Mouse (Mus musculus) neural tube, embryonic 13.5 days (tissue): ENCODE results near the gene Crtac1. TPM values are rescaled to one million over a fixed set of nuclear protein-coding genes. Genes with fewer than 3 reads are reported as not detected.

Experiments
- ATAC-seq: fragments of 200-750 bp; cut with Nextera tagmentation; 2 replicates; pipeline ENCODE4 v1.8.0; 2017; ENCODE audit warnings: low read depth, mild to moderate bottlenecking, moderate TSS enrichment, moderate library complexity
- H3K27ac ChIP-seq: fragments of 300-500 bp; sonication (generic); replicated peaks from 2 replicates; pipeline ENCODE4 v1.5.1; 2015; ENCODE audit warnings: moderate library complexity, mild to moderate bottlenecking, inconsistent platforms
- H3K27me3 ChIP-seq: fragments of 300-500 bp; sonication (generic); 2 replicates; pipeline ENCODE4 v1.6.1; 2015; ENCODE audit warnings: mild to moderate bottlenecking, inconsistent platforms
- H3K36me3 ChIP-seq: fragments of 300-500 bp; sonication (generic); 2 replicates; pipeline ENCODE4 v1.6.1; 2015; ENCODE audit warnings: mild to moderate bottlenecking, inconsistent platforms
- H3K4me1 ChIP-seq: fragments of 300-500 bp; sonication (generic); replicated peaks from 2 replicates; pipeline ENCODE4 v1.6.1; 2015; ENCODE audit warnings: inconsistent platforms
- H3K4me2 ChIP-seq: fragments of 300-500 bp; sonication (generic); 2 replicates; pipeline ENCODE4 v1.6.1; 2015; ENCODE audit warnings: inconsistent platforms, mild to moderate bottlenecking, moderate library complexity
- H3K4me3 ChIP-seq: fragments of 300-500 bp; sonication (generic); 2 replicates; pipeline ENCODE4 v1.5.1; 2015; ENCODE audit warnings: mild to moderate bottlenecking, inconsistent platforms
- H3K9ac ChIP-seq: fragments of 300-500 bp; sonication (generic); 2 replicates; pipeline ENCODE4 v1.6.1; 2015; ENCODE audit warnings: moderate library complexity, mild to moderate bottlenecking, inconsistent platforms
- H3K9me3 ChIP-seq: fragments of 300-500 bp; sonication (generic); 2 replicates; pipeline ENCODE4 v1.6.1; 2016; ENCODE audit warnings: inconsistent platforms
- WGBS: fragments of 180-500 bp; shearing (Covaris S2); methylation state at CpG from one replicate; pipeline ENCODE4 v1.1.7; 2015; 5-methylcytosine and 5-hydroxymethylcytosine counted together
- polyA plus RNA-seq: library from polyadenylated mRNA; unstranded; fragments of >200 nt; fragmentation: Nextera tagmentation; extraction: Ambion mirVana; gene quantifications from 2 replicates; pipeline ENCODE4 v1.2.1, GENCODE M21; 2015

The Crtac1 gene
- polyA plus RNA-seq = 59.5 and 59.6 TPM in 2 replicates

DNA sequence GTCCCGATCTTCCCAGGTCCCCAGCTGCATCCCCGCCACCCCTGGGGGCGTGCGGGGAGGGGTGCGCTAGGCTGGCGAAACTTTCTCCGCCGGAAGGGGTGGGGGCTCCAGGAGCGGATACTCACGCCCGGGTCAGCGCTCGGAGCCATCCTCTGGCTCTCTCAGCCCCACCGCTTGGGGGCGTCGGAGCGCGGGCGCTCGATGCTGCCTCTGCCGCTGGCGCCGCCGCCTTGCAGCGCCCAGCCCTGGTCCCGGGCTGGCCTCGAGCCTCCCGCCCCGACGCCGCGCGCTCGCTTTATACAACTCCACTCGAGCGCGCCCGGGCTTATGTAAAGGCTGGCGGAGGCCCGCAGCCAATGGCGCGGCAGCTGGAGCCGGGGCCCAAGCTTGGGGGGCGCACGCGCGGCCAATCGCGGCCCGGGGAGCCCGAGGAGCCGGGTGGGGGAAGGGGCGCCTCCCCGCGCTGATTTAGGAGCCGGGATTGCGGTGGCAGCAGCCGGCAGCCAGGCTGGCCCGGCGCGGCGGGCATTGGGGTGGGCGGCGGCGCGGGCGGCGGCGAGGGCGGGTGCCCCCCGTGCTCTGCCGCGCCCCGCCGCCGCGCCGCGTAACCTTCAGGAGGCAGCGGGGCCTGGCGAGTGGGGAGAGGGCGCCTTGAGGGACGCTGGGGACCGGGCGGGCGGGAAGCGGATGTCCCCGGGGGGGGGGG, at the start of gene Crtac1:
Gene Crtac1, minus strand, starts transcription at position 299 of the 706 bp plus-strand sequence.
- peaks cover 41% of the 10 kb centered on the region for H3K27me3 ChIP-seq
- peak within 1 kb of the TSS; percentile 82 for H3K4me2 ChIP-seq
- no peaks in the 10 kb centered on the region for H3K9me3 ChIP-seq
- ATAC-seq = peak; percentile 96
- peaks cover 46% of the 10 kb centered on the region for H3K4me1 ChIP-seq
- no peaks in the 10 kb centered on the region for H3K36me3 ChIP-seq
- H3K9ac ChIP-seq = peak within 1 kb of the TSS; percentile 89
- peak within 1 kb of the TSS; percentile 55 for H3K4me3 ChIP-seq
- H3K27ac ChIP-seq = peak within 1 kb of the TSS; percentile 95
- WGBS = 1% methylated on average over 78 of the region's 88 CpGs

DNA sequence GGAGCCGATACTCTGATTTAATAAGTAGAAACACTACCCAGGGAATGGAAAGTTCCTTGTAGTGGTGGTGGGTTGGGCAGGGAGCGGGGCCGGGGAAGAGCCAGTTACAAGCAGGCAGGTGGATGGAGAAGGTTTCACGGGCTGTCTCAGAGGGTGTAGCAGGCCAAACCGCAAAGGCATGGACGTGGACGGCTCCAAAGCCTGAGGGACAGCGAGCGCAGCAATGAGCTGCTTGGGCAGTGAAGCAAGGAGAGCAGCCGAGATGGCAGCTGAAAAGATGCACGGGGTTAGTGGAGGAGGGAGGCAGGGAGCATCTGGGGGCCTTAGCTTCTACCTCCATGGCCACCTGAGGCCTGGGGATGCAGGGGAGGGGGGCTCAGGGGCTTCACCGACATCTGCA, 46.7 kb upstream of the Crtac1 start:
- 41% methylated on average over 12 of the region's 12 CpGs for WGBS
- H3K4me2 ChIP-seq = no peak overlapping the region

DNA sequence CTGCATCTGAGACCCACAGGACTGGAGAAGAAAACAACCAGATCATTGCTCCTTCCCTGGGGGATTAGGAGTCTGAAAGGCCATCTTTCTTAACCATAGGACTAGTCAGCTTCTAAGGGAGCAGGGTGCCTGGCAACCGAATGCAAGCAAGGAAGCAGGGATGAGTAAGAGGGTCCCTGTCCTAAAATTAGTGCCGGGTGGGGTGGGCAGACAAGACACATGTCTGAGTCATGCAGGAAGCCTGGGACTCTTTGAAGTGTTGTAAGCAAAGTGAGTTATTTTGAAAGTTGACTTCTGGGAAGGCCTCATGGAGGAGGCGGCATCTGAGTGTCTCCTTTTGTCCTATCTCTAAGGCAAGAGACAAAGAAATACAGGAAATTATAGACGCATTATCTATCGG, 46.2 kb upstream of the Crtac1 start:
- no peak overlapping the region for H3K4me3 ChIP-seq
- no peaks in the 10 kb centered on the region for H3K9me3 ChIP-seq
- no peak overlapping the region for H3K9ac ChIP-seq
- H3K4me1 ChIP-seq = peaks cover 11% of the 10 kb centered on the region
- WGBS = 75% methylated on average over 5 of the region's 5 CpGs
- H3K27ac ChIP-seq = no peak overlapping the region
- no peaks in the 10 kb centered on the region for H3K36me3 ChIP-seq
- no peak overlapping the region for H3K4me2 ChIP-seq
- no peaks in the 10 kb centered on the region for H3K27me3 ChIP-seq
- no peak for ATAC-seq

More for the DNA sequence above, 46.7 kb upstream of the Crtac1 start:
- no peaks in the 10 kb centered on the region for H3K27me3 ChIP-seq
- no peak for ATAC-seq
- H3K9ac ChIP-seq = no peak overlapping the region
- H3K36me3 ChIP-seq = no peaks in the 10 kb centered on the region
- H3K27ac ChIP-seq = no peak overlapping the region
- no peaks in the 10 kb centered on the region for H3K9me3 ChIP-seq
- peaks cover 12% of the 10 kb centered on the region for H3K4me1 ChIP-seq
- H3K4me3 ChIP-seq = no peak overlapping the region

DNA sequence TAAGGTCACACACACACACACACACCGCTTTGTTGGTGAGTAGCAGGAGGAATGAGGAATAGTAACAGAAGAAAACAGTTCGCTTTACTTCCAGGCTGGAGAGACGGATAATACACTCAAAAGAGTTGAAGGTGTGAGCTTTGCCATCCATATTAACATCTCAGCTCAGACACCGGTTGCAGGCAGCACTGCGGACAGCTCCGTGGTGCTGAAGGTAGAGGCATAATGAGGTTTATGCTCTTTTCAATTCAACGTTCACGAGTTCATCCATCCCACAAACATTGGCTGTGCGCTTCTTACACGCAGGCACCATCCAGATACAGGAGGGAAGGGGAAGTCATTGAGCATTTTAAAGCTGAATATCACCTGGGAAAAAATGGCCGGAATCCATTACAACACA, 41.2 kb upstream of the Crtac1 start:
- H3K4me2 ChIP-seq = no peak overlapping the region
- no peak overlapping the region for H3K9ac ChIP-seq
- no peak for ATAC-seq
- H3K4me3 ChIP-seq = no peak overlapping the region
- no peaks in the 10 kb centered on the region for H3K27me3 ChIP-seq
- H3K36me3 ChIP-seq = no peaks in the 10 kb centered on the region
- H3K9me3 ChIP-seq = no peaks in the 10 kb centered on the region
- 32% methylated on average over 11 of the region's 11 CpGs for WGBS
- no peaks in the 10 kb centered on the region for H3K4me1 ChIP-seq
- no peak overlapping the region for H3K27ac ChIP-seq

DNA sequence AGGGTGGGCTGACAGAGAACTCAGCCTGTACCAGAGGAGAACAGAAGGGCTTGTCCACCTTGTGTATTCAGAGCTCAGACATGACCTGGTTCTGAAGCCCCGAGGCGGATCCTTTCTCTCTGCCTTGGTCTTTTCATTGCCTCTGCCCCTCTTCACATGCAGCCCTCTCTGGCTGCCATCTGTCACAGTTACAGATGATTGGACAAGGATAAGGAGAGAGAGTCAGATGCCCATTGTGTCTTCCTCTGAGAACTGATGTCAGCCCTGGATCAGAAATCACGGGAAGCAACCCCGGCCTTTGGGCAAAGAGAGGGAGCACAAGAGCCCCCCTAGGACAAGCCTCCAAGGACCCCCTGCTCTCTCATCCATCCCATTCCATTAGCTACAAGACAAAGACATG, 40.0 kb upstream of the Crtac1 start:
- no peak overlapping the region for H3K4me3 ChIP-seq
- no peaks in the 10 kb centered on the region for H3K9me3 ChIP-seq
- no peak overlapping the region for H3K9ac ChIP-seq
- H3K27ac ChIP-seq = no peak overlapping the region
- H3K4me2 ChIP-seq = no peak overlapping the region
- H3K36me3 ChIP-seq = no peaks in the 10 kb centered on the region
- no peaks in the 10 kb centered on the region for H3K27me3 ChIP-seq
- 50% methylated on average over 4 of the region's 4 CpGs for WGBS
- ATAC-seq = no peak
- H3K4me1 ChIP-seq = no peaks in the 10 kb centered on the region

DNA sequence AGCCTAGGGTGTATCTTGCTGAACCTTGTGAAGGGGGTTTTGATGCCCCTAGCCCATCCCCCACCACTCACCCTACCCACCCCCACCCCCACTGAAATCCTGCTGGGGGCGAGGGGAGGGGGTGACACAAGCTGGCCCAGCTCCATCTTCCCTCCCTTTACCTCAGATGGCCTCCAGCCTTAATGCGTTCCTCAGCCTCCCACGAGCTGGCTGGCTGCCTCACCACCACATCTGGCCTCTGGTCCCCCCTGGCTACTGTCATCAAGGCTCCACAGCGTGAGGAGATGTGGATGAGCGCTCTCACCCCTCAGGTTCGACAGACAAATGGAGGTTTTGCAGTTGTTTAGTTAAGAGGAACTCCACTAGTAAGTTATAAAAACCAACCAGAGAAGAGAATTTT, 30.3 kb upstream of the Crtac1 start:
- H3K4me3 ChIP-seq = no peak overlapping the region
- ATAC-seq = peak; percentile 61
- H3K9me3 ChIP-seq = no peaks in the 10 kb centered on the region
- no peak overlapping the region for H3K4me2 ChIP-seq
- H3K27ac ChIP-seq = peak overlapping the region; percentile 63; the same call in 1 of the 2 replicates
- peaks cover 19% of the 10 kb centered on the region for H3K4me1 ChIP-seq
- H3K36me3 ChIP-seq = no peaks in the 10 kb centered on the region
- H3K27me3 ChIP-seq = no peaks in the 10 kb centered on the region
- WGBS = 46% methylated on average over 6 of the region's 6 CpGs
- no peak overlapping the region for H3K9ac ChIP-seq

DNA sequence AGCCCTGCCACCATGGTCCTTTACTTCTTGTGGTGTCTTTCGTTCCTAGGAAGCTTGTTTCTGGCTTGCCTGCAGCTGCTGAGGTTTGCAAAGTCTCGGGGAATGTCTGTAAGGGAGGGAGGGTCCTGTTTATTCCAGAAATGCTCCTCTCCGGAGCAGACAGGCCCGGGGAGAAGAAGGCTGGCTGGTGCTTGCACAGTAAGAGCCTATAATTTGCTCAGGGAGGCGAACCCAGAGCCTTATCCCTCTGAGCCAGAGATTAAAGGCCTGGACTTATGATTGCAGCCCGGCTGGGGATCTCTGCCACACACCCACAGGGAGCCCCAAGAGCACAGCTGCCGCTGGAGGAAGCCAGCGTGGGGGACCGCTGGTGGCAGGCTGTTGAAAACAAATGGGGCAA, 29.8 kb upstream of the Crtac1 start:
- no peak overlapping the region for H3K9ac ChIP-seq
- ATAC-seq = peak; percentile 40; the same call in 1 of the 2 replicates
- 44% methylated on average over 9 of the region's 9 CpGs for WGBS

DNA sequence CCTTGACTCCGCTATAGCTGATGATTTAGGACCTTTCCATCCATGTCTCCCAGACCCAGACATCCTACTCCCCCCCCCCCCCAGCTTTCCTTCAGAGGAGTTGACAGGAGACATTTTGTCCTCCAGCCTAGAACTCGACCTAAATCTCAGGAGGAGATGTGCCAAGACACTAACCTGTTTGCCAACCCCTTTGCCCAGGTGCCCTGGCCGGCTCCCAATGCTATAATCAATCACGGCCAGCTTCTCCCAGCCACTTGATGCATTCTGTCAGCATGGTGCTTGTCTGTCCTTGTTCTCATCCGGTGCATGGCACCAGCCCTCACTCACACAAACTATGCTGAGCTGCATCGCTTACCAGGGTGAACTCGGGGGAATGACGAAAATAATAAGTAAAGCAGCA, 27.9 kb upstream of the Crtac1 start:
- no peak overlapping the region for H3K4me3 ChIP-seq

More for the DNA sequence above, 29.8 kb upstream of the Crtac1 start:
- Histone ChIP-seq H3K27ac (peak overlapping the region; percentile 63), H3K27me3 (no peaks in the 10 kb centered on the region), H3K4me1 (peaks cover 19% of the 10 kb centered on the region), H3K9me3 (no peaks in the 10 kb centered on the region), H3K4me3 (no peak overlapping the region), H3K4me2 (no peak overlapping the region), H3K36me3 (no peaks in the 10 kb centered on the region)

DNA sequence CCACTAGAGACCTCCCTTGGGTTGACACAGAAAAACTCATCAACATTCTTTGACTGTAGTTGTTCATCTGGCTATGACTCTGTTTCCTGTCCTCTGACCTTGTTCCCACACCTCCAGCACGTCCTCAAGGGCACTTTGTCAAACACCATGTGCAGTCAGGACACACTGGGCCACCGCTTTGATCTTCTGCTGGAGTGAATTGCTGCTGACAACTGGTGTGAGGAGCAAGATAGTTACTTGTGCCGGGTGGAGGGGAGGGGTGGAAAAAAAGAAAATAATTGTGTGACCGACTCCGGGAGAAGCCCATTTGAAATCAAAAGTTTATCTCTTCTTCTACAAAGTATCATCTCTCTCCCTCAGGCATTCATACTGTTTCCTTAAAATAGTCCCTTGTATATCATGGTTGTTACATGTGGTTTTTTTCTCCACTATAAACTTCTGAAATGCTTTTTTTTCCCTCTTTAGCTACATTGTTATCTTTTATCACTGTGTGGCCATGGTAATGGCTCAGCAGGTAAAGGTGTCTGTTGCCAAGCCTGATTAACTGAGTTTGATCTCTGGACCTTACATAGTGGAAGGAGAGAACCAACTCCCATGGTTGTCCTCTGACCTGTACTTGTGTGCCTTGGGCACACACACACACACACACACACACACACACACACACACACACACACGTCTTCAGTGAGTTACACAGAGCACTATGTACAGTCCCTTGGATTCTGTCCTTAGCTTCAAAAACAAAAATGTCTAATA, 23.1 kb upstream of the Crtac1 start:
- no peaks in the 10 kb centered on the region for H3K4me1 ChIP-seq
- no peak overlapping the region for H3K9ac ChIP-seq
- no peak overlapping the region for H3K27ac ChIP-seq
- no peak overlapping the region for H3K4me3 ChIP-seq
- H3K9me3 ChIP-seq = no peaks in the 10 kb centered on the region
- ATAC-seq = no peak
- no peaks in the 10 kb centered on the region for H3K27me3 ChIP-seq
- H3K4me2 ChIP-seq = no peak overlapping the region
- 69% methylated on average over 6 of the region's 6 CpGs for WGBS
- H3K36me3 ChIP-seq = no peaks in the 10 kb centered on the region

More for the DNA sequence above, 27.9 kb upstream of the Crtac1 start:
- H3K4me2 ChIP-seq = no peak overlapping the region
- no peaks in the 10 kb centered on the region for H3K9me3 ChIP-seq
- peaks cover 19% of the 10 kb centered on the region for H3K4me1 ChIP-seq
- 86% methylated on average over 8 of the region's 8 CpGs for WGBS
- no peaks in the 10 kb centered on the region for H3K27me3 ChIP-seq
- no peak overlapping the region for H3K27ac ChIP-seq
- no peak overlapping the region for H3K9ac ChIP-seq
- ATAC-seq = no peak
- H3K36me3 ChIP-seq = no peaks in the 10 kb centered on the region

DNA sequence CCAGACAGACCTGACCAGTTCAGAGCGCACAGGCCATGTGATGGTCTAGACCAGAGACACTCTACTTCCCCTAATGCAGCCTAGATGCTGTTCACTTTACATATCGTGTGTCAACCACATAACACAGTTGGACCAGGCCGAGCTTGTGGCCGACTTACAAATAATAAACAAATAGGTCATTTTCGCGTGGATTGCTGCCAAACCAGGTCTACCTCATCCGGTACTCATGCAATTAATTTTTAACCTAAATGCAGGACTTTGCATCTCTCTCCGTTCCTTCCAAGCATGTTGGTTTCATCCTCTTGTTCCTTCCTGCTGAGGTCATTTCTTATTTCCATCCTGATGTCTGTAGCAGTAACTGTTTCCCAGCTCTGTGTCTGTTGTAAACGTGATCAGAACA, 22.4 kb upstream of the Crtac1 start:
- no peaks in the 10 kb centered on the region for H3K36me3 ChIP-seq
- 92% methylated on average over 9 of the region's 9 CpGs for WGBS
- no peaks in the 10 kb centered on the region for H3K9me3 ChIP-seq
- no peak for ATAC-seq
- no peak overlapping the region for H3K9ac ChIP-seq
- no peak overlapping the region for H3K4me2 ChIP-seq
- H3K4me3 ChIP-seq = no peak overlapping the region
- no peaks in the 10 kb centered on the region for H3K27me3 ChIP-seq
- H3K4me1 ChIP-seq = no peaks in the 10 kb centered on the region
- H3K27ac ChIP-seq = no peak overlapping the region

DNA sequence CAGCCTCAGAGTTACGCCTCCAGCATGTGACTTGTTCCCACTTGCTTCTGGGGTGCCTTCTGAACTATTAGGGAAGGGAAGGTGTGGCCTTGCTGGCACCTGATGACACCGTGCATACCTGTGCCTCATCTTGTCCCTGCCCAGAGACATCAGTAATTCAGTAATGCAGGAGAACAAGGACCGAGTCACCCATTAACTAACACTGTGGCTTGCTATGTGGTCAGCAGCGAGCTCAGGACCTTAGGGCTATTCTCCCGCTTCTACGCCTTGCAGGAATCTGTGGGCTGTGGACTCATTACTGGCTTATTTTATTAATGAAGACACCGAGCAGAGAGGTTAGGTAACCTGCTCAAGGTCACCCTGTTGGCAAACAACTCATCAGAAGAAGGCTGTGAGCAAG, 21.0 kb upstream of the Crtac1 start:
- Histone ChIP-seq H3K4me1 (no peaks in the 10 kb centered on the region), H3K27me3 (no peaks in the 10 kb centered on the region), H3K4me2 (no peak overlapping the region), H3K36me3 (no peaks in the 10 kb centered on the region), H3K4me3 (no peak overlapping the region), H3K9me3 (no peaks in the 10 kb centered on the region), H3K27ac (no peak overlapping the region), H3K9ac (no peak overlapping the region)
- WGBS = 89% methylated on average over 7 of the region's 7 CpGs
- no peak for ATAC-seq

DNA sequence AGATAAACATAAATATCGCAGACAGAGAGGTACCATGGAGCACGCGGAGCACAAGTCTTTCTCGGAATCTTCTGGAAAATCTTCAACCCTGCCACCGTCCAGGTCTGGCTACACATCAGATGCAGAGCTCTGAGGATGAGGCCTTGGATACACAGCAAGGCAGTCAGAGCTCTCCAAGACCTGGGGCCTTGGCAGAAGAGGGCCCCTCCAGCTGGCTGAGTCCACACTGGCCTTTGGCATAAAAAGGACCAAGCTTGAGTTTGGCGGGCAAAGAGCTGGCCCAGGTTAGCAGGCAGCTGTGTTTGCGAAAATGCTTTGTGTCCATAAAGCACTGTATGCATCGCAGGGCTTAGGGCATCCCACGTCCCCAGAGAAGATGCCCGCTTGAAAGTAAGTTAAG, 17.0 kb upstream of the Crtac1 start:
- Histone ChIP-seq H3K4me3 (no peak overlapping the region), H3K27me3 (no peaks in the 10 kb centered on the region), H3K9ac (no peak overlapping the region), H3K36me3 (no peaks in the 10 kb centered on the region), H3K9me3 (no peaks in the 10 kb centered on the region), H3K4me1 (no peaks in the 10 kb centered on the region), H3K4me2 (no peak overlapping the region), H3K27ac (no peak overlapping the region)
- no peak for ATAC-seq
- WGBS = 87% methylated on average over 10 of the region's 10 CpGs
